11 mouse cellular contexts compared by ENCODE assay signal in genomic region chr5:102105919-102106318, GRCm38 (mm10).
"Had no signal": no experiment of that assay in that cellular context is flagged by ENCODE, and none has a peak within 500 bp of the region (broad histone marks: within the 10 kb centered on the region; RNA-seq: fewer than 3 reads in every experiment).

No protein-coding gene starts in this region.

- H3K9ac ChIP-seq: limb, embryonic 15.5 days; liver, embryonic 12.5 days; lung, embryonic 14.5 days; neural tube, embryonic 13.5 days had no signal

- H3K4me1 ChIP-seq: limb, embryonic 15.5 days; liver, embryonic 12.5 days had no signal

- DNase-seq: kidney, adult 8-10 months; kidney, postnatal 25 days; lung, embryonic 14.5 days; lung, postnatal 10 days; lung, postnatal 4 days; thymus, adult 18-20 months; thymus, postnatal 14 days had no signal

- H3K4me2 ChIP-seq: limb, embryonic 15.5 days; liver, embryonic 12.5 days; lung, embryonic 14.5 days; neural tube, embryonic 13.5 days had no signal

- ATAC-seq: liver, embryonic 12.5 days had no signal

- H3K36me3 ChIP-seq: limb, embryonic 15.5 days; liver, embryonic 12.5 days; midbrain, embryonic 10.5 days; neural tube, embryonic 13.5 days had no signal

- H3K4me3 ChIP-seq: limb, embryonic 15.5 days; liver, embryonic 12.5 days; midbrain, embryonic 10.5 days; neural tube, embryonic 13.5 days had no signal

- H3K9me3 ChIP-seq: limb, embryonic 15.5 days; liver, embryonic 12.5 days; midbrain, embryonic 10.5 days; neural tube, embryonic 13.5 days had no signal

- H3K27me3 ChIP-seq: limb, embryonic 15.5 days; liver, embryonic 12.5 days; neural tube, embryonic 13.5 days had no signal

- H3K27ac ChIP-seq: limb, embryonic 15.5 days; liver, embryonic 12.5 days; midbrain, embryonic 10.5 days; neural tube, embryonic 13.5 days had no signal
